Mouse (Mus musculus) stomach, postnatal 0 days (tissue): ENCODE data around the gene Ltbr.

Experiments
- CTCF ChIP-seq: IDR thresholded peaks from 2 replicates; pipeline ENCODE4 v1.5.1; 2016; ENCODE audit warnings: antibody characterized with exemption, low read depth, mild to moderate bottlenecking, moderate library complexity
- EP300 ChIP-seq: optimal IDR thresholded peaks from 2 replicates; pipeline ENCODE3; 2016; ENCODE audit warnings: antibody characterized with exemption

- TF ChIP-seq CTCF (no peak), EP300 (no peak)
These were observed 10.4 kb downstream of the Ltbr start for GRCm38 (mm10) chr6:125303242-125303641.
